Mouse (Mus musculus): ENCODE data around the gene 2810408A11Rik.

DNA sequence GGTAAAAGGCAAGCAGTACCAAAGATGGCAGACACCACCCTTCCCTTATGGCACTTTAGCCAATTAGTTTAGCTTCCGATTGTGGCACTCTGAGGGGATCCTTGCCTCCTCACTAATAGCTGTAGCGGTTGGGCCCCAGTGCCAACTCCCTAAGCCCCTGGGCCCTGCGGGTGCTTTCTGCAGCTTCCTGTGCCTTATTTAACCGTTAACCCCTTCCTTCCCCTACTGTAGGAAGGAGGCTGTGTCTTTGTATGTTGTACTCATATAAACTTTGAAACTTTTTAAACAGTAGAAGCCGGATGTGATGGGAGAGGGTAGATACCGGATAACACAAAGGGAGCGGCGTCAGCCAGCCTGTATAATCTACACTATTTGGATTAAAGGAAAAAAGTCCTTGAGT is 50.0 kb downstream of the 2810408A11Rik start:
- no peak for TF ChIP-seq CTCF (IDR thresholded peaks at IDR 0.05; ENCODE audit: borderline replicate concordance, extremely low read depth, insufficient read depth, insufficient read length)
- no peak for TF ChIP-seq POLR2A (IDR thresholded peaks at IDR 0.05; ENCODE audit: borderline replicate concordance, extremely low read depth, insufficient read depth, insufficient read length, poor library complexity, severe bottlenecking)
